Mouse (Mus musculus) ES-CJ7 (cell line): ENCODE measurements around the gene F11.

Source experiments
- DNase-seq: peaks from one replicate; pipeline ENCODE4 v3.0.0; 2011; ENCODE audit warnings: low read depth, low spot score

Gene F11

GRCm38 (mm10) chr8:45246307-45246706 lies 15.5 kb downstream of the F11 start:
- peak; percentile 79 for DNase-seq

GRCm38 (mm10) chr8:45239363-45239762 lies 22.5 kb downstream of the F11 start:
- no peak for DNase-seq

- peak; percentile 70 for DNase-seq
Measured at GRCm38 (mm10) chr8:45238282-45238681, 23.5 kb downstream of the F11 start.

- peak; percentile 91 for DNase-seq
Measured at GRCm38 (mm10) chr8:45236164-45236912, 25.5 kb downstream of the F11 start.

DNA sequence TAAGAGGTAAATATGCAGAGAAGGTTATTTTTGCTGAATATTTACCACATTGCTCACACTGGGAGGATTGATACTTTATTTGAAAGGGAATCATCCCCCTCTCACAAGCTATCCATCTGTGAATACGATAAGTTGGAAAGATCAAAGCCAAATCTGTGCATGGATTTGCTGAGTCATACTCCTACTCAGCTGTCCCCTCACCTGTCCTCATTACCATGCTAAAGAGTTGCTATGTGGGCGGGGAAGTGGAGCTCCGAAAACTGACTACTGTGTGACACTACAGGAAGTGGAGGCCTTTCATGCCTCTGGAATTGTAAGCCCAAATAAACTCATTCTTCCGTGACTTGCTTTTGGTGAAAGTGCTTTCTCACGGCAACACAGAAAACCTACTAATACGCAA lies 26.6 kb downstream of the F11 start:
- DNase-seq = peak; percentile 85

DNA sequence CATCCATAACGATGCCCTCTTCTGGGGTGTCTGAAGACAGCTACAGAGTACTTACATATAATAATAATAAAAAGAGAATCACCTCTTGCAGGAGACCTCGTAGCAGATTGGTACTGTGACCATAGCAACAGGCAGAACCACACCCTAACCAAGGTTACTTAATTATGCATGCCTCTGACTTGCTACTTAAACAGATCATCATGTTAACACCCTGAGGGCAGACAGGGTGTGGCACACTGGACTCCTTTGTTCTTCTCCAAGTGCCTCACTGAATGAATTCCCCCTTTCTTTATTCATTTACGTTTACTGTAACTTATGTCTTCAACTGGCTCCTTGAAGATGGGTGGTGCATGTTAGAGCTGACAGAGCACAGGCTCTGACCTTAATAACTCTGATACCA lies 28.6 kb downstream of the F11 start:
- peak; percentile 97 for DNase-seq

DNA sequence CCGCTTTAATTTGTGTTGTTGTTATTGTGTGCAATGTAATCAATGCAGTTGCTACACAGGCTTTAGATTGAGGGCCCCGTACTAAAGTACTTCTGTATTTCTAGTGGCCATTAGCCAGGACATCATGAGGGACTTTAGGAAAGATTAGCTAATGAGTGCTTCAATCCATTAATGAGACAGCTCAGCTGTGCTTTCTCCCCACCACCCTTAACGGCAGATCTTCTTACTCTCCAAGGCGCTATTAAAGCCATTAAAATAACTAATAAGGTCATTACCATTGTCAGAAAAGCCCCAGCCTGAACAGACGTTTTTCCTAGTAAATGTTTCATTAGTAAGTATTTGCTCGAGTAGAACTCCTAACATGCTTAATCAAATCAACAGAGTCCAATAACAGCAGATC lies 59.4 kb downstream of the F11 start:
- no peak for DNase-seq

GRCm38 (mm10) chr8:45201605-45202004 lies 60.2 kb downstream of the F11 start:
- DNase-seq = no peak

DNA sequence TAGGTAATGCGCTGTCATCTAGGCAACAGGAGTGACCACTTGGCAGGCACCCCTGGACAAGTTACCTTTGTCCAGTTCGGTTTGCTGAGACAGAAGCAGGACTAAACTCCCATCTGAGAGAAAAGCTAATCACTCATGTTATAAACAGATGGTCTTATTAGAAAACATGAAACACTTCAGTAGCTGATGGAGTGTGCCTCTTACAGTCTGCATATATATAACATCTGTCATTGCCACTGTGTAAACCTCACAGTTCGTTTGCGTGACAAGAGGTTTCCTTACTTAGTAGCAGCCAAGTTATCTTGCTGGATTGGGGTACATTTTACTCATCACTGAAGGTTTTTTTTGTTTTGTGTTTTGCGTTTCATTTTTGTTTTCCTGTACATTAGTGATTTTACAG lies 64.5 kb downstream of the F11 start:
- no peak for DNase-seq

GRCm38 (mm10) chr8:45195954-45196526 lies 65.8 kb downstream of the F11 start:
- DNase-seq = no peak
